Mouse (Mus musculus) forebrain, embryonic 16.5 days (tissue): ENCODE results near the gene Htr6. TPM values are rescaled to one million over a fixed set of nuclear protein-coding genes. Genes with fewer than 3 reads are reported as not detected.

Source experiments
- ATAC-seq: fragments of 200-750 bp; cut with Nextera tagmentation; 2 replicates; pipeline ENCODE4 v1.8.0; 2017; ENCODE audit warnings: mild to moderate bottlenecking, moderate library complexity
- H3K27ac ChIP-seq: fragments of 300-500 bp; sonication (generic); 2 replicates; pipeline ENCODE4 v1.5.1; 2014; ENCODE audit warnings: low read length, control low read depth
- H3K27me3 ChIP-seq: fragments of 300-500 bp; sonication (generic); replicated peaks from 2 replicates; pipeline ENCODE4 v1.6.1; 2014; ENCODE audit warnings: low read length; ENCODE audit not compliant: control insufficient read depth, insufficient read depth
- H3K36me3 ChIP-seq: fragments of 300-500 bp; sonication (generic); 2 replicates; pipeline ENCODE4 v1.6.1; 2014; ENCODE audit not compliant: control insufficient read depth, insufficient read depth
- H3K4me1 ChIP-seq: fragments of 300-500 bp; sonication (generic); replicated peaks from 2 replicates; pipeline ENCODE4 v1.6.1; 2014; ENCODE audit warnings: low read length; ENCODE audit not compliant: control insufficient read depth, insufficient read depth
- H3K4me2 ChIP-seq: fragments of 300-500 bp; sonication (generic); 2 replicates; pipeline ENCODE4 v1.6.1; 2014; ENCODE audit warnings: mild to moderate bottlenecking, low read length, control low read depth
- H3K4me3 ChIP-seq: fragments of 300-500 bp; sonication (generic); replicated peaks from 2 replicates; pipeline ENCODE4 v1.5.1; 2014; ENCODE audit warnings: mild to moderate bottlenecking, low read length, control low read depth
- H3K9ac ChIP-seq: fragments of 300-500 bp; sonication (generic); replicated peaks from 2 replicates; pipeline ENCODE4 v1.6.1; 2014; ENCODE audit warnings: low read depth, low read length, control low read depth
- H3K9me3 ChIP-seq: fragments of 300-500 bp; sonication (generic); 2 replicates; pipeline ENCODE4 v1.6.1; 2016; ENCODE audit warnings: low read length; ENCODE audit not compliant: control insufficient read depth
- WGBS: fragments of 180-500 bp; shearing (Covaris S2); extraction: QIAGEN DNeasy Blood & Tissue Kit; methylation state at CpG from one replicate; pipeline ENCODE4 v1.1.7; 2014; 5-methylcytosine and 5-hydroxymethylcytosine counted together
- polyA plus RNA-seq: library from polyadenylated mRNA; unstranded; fragments of >200 nt; fragmentation: Nextera tagmentation; extraction: Ambion mirVana; gene quantifications from 2 replicates; pipeline ENCODE4 v1.2.1, GENCODE M21; 2015

Gene Htr6
- polyA plus RNA-seq, 1 experiment from 2014 or later, result 0.60 TPM

DNA sequence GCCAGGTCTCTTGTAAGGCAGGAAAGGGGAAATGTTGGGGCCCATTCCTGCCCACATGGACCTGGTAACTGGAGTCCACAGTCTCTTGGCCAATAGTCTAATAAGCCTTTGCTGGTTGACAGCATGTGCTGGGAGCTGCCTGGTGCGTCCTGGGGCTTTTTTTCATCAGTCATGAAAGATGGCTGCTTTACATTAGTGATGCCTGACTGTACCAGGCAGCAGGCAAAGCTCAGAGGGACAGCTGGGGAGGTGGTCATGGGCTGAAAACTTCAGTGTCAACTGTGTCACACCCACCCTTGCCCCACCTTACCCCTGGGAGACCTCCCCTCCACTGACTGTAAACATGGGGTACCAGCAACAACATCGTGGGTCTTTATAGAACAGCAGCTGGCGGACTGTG lies 19.6 kb downstream of the Htr6 start:
- ATAC-seq, result 0 out of 2 replicates have a peak, but pooled peaks have one; percentile 7
- Histone ChIP-seq H3K9ac (no peak overlapping the region), H3K9me3 (no peaks in the 10 kb centered on the region), H3K4me3 (no peak overlapping the region), H3K36me3 (no peaks in the 10 kb centered on the region), H3K4me2 (no peak overlapping the region), H3K4me1 (peaks cover 30% of the 10 kb centered on the region), H3K27me3 (0 out of 2 replicates have a peak, but pooled peaks cover 4% of the 10 kb centered on the region), H3K27ac (peak overlapping the region; percentile 6; the same call in 1 of the 2 replicates)
- 53% methylated on average over 3 of the region's 3 CpGs for whole genome bisulfite sequencing

DNA sequence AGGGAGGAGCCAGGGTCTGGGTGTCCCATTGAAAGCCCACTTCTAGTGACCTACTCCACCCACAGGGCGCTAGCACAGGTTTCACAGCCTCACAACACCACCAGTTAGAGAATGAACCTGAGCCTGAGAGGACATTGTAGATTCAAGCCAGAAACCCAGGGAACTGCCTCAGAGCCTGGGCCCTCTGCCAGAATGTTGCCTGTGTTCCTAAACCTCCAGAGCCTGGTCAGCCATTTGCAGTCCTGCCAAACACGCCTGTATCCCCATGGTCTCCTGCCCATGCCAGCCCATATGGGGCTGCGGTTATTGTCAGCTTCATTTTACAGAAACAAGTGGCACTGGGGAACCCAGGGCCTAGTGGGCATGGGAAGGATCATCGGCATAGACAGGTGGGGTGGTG lies 20.0 kb downstream of the Htr6 start:
- no peak overlapping the region for H3K4me3 ChIP-seq
- H3K36me3 ChIP-seq, result no peaks in the 10 kb centered on the region
- no peak overlapping the region for H3K4me2 ChIP-seq
- H3K27me3 ChIP-seq, result 0 out of 2 replicates have a peak, but pooled peaks cover 4% of the 10 kb centered on the region
- H3K27ac ChIP-seq, result peak overlapping the region; percentile 58; the same call in 1 of the 2 replicates
- peaks cover 30% of the 10 kb centered on the region for H3K4me1 ChIP-seq
- ATAC-seq, result peak; percentile 43
- H3K9me3 ChIP-seq, result no peaks in the 10 kb centered on the region
- no peak overlapping the region for H3K9ac ChIP-seq
- 30% methylated on average over 4 of the region's 4 CpGs for WGBS

DNA sequence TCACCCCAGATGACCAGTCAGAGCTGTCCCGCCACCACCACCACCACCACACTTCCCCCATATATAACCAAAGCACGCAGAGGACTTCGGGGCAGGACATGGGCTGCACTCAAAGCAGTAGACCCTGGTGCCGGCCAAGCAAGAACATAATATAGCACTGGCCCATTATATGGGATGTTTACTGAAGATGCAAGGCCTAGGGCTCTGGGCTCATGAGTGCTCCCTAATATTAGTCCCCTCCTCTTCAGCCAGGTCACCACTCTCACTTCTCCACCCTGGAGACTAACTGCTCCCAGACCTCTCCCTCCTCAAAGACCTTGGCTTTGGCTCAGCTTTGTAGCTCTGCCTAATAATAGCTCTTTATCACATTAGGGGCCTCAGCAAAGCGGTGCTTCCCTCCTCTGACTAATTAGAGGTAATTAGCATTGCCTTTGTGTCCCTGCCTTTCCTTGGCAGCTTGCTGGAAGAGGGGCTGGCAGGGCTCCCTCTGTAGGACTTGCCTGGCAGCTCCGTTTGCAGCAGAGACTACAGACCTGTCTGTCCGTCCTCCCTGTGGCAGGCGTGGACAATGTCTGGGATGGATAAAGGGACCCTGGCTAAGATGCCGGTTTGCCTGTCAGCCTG lies 21.0 kb downstream of the Htr6 start:
- H3K9ac ChIP-seq, result no peak overlapping the region; the same call in 1 of the 2 replicates
- H3K4me2 ChIP-seq, result no peak overlapping the region
- 27% methylated on average over 9 of the region's 9 CpGs for WGBS
- no peaks in the 10 kb centered on the region for H3K9me3 ChIP-seq
- peak; percentile 87 for ATAC-seq
- no peaks in the 10 kb centered on the region for H3K36me3 ChIP-seq
- H3K4me1 ChIP-seq, result peaks cover 30% of the 10 kb centered on the region
- H3K4me3 ChIP-seq, result no peak overlapping the region
- peak overlapping the region; percentile 58 for H3K27ac ChIP-seq
- H3K27me3 ChIP-seq, result 0 out of 2 replicates have a peak, but pooled peaks cover 4% of the 10 kb centered on the region

DNA sequence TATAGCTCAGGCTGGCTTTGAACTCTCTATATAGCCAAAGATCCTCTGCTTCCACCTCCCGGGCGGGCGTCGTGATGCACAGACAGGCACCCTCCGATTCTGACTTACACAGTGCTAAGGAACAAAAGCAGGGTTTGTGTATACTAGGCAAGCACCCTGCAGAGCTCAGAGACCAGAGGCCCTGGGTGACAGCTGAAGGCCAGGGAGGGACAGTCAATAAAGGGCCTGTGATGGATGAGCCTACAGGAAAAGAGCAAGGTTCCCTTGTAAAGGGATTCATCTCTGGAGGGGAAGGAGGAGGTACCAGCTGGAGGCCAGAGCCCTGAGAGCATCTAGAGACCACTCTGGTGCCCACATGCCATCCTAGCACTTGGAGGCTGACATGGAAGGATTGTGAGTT lies 22.0 kb downstream of the Htr6 start:
- ATAC-seq, result no peak
- Histone ChIP-seq H3K9me3 (no peaks in the 10 kb centered on the region), H3K4me3 (no peak overlapping the region), H3K9ac (no peak overlapping the region), H3K4me2 (no peak overlapping the region), H3K4me1 (peaks cover 30% of the 10 kb centered on the region), H3K27ac (no peak overlapping the region), H3K36me3 (no peaks in the 10 kb centered on the region), H3K27me3 (0 out of 2 replicates have a peak, but pooled peaks cover 4% of the 10 kb centered on the region)
- WGBS, result 73% methylated on average over 5 of the region's 5 CpGs

DNA sequence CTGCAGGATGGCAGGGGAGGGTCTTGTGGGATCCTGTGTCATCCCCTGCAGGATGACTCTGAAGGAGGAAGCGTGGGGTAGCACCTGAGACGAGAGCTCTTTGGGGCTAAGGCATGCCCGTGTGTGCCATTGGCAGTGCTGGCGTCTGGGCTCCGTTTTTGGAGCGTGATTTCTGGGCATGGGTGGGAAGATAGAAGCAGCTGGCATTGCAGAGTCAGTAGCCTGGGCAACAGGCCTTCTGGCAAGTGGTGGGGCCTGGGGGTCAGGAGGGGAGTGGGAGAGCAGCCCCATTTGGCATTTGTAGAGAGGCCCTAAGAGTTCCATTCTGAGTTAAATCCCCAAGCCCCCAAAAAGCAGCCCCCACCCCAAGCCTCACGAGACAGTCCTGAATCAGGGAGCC lies 22.6 kb downstream of the Htr6 start:
- H3K4me3 ChIP-seq, result no peak overlapping the region
- H3K4me1 ChIP-seq, result peaks cover 30% of the 10 kb centered on the region
- H3K9me3 ChIP-seq, result no peaks in the 10 kb centered on the region
- H3K9ac ChIP-seq, result no peak overlapping the region
- H3K4me2 ChIP-seq, result no peak overlapping the region
- ATAC-seq, result no peak
- H3K36me3 ChIP-seq, result no peaks in the 10 kb centered on the region
- WGBS, result 64% methylated on average over 7 of the region's 7 CpGs
- no peaks in the 10 kb centered on the region for H3K27me3 ChIP-seq
- H3K27ac ChIP-seq, result no peak overlapping the region

DNA sequence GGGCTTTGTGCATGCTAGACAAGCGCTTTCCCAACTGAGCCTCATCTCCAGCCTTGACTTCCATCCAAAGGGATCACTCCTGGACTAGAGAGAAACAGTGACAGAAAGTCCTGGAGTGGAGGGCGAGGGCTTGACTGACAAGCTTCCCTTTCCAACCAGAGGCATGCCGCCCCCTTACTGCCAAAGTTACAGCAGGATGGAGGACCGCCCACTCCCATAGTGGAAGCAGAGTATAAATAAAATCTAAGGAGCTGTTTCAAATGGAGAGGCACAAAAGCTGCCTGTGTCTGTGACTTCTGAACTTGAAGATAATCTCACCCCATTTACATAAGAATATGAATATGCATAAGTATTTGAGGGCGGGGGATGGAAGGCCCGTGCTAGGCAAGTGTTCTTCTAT lies 26.9 kb downstream of the Htr6 start:
- Histone ChIP-seq H3K36me3 (no peaks in the 10 kb centered on the region), H3K27ac (no peak overlapping the region), H3K9me3 (no peaks in the 10 kb centered on the region), H3K27me3 (no peaks in the 10 kb centered on the region), H3K4me2 (no peak overlapping the region), H3K4me1 (peaks cover 7% of the 10 kb centered on the region; the same call in 1 of the 2 replicates), H3K4me3 (no peak overlapping the region), H3K9ac (no peak overlapping the region)
- WGBS, result 58% methylated on average over 6 of the region's 6 CpGs
- ATAC-seq, result no peak

DNA sequence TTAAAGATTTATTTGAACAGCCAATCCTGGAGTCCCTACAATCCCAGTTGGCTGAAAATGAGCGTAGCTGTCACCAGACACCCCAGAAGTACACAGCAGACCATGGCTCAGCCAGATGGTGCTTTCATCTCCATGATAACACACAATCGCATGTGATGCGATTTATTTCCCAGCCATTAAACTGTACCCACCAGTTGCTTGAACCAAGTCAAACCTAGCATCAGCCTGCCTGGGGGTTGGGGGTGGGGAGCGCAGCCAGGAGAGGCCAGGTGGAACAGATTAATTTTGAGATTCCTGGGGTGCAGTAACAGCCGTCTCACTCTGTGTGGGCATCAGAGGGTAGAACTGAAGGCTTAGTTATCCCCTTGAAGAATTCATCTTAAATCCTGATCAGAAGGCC lies 29.0 kb downstream of the Htr6 start:
- Histone ChIP-seq H3K4me2 (no peak overlapping the region), H3K27ac (no peak overlapping the region), H3K36me3 (no peaks in the 10 kb centered on the region), H3K9ac (no peak overlapping the region), H3K4me1 (no peaks in the 10 kb centered on the region), H3K9me3 (no peaks in the 10 kb centered on the region), H3K4me3 (no peak overlapping the region), H3K27me3 (no peaks in the 10 kb centered on the region)
- WGBS, result 57% methylated on average over 5 of the region's 5 CpGs
- ATAC-seq, result no peak

DNA sequence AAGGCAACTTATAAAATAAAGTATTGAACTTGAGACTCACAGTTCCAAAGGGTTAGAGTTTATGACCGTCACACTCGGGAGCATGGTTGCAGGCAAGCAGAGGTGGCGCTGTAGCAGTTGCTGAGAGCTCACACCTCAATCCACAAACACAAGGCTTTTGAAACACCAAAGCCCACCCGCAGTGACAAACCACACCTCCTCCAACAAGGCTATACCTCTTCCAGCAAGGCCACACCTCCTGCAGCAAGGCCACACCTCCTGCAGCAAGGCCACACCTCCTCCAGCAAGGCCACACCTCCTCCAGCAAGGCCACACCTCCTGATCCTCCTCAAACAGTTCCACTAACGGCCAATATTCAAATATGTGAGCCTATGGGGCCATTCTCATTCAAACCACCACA lies 30.8 kb downstream of the Htr6 start:
- Histone ChIP-seq H3K27me3 (no peaks in the 10 kb centered on the region), H3K4me1 (peaks cover 14% of the 10 kb centered on the region)
- 94% methylated on average over 5 of the region's 5 CpGs for WGBS

DNA sequence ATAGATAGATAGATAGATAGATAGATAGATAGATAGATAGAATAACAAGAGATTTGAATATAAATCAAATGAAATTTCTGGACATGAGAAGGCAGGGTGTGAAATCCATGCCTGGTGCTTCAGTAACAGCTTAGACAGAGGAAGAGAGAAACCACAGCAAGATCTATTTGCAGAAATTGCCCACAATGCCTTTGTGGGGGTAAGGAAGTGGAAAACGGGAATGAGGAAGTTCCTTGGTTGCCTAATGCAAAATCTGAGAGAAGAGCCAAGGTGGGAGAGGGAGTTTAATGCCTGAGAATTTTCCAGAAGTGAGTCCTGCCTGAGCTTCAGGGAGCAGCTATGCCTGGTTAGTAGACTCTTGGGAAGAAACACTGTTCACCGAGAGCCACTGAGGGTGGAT lies 31.8 kb downstream of the Htr6 start:
- Histone ChIP-seq H3K4me1 (peaks cover 23% of the 10 kb centered on the region), H3K27ac (no peak overlapping the region), H3K4me2 (no peak overlapping the region), H3K9me3 (no peaks in the 10 kb centered on the region), H3K9ac (no peak overlapping the region), H3K27me3 (no peaks in the 10 kb centered on the region), H3K4me3 (no peak overlapping the region), H3K36me3 (no peaks in the 10 kb centered on the region)
- WGBS, result 88% methylated on average over 2 of the region's 2 CpGs
- no peak for ATAC-seq

More for the DNA sequence above, 30.8 kb downstream of the Htr6 start:
- Histone ChIP-seq H3K27ac (no peak overlapping the region), H3K36me3 (no peaks in the 10 kb centered on the region), H3K4me3 (no peak overlapping the region), H3K4me2 (no peak overlapping the region), H3K9ac (no peak overlapping the region), H3K9me3 (no peaks in the 10 kb centered on the region)
- no peak for ATAC-seq

DNA sequence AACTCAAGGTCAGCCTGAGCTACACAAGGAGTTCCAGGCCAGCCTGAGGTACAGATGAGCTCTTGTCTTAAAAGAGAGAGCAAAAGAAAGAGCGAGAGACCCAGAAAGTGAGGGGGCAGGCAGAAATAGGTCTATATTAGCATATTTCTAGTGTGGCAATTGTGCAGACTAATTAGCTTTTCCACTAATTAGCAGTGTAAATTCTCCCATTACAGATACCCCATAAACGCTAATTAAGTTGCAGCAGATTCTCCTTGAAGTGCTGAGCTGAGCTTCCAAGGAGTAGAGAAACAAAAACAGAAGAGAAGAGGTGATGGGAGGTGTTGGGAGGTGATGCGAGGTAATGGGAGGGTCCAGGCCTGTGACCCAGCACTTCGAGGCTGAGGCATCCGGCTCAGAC lies 32.8 kb downstream of the Htr6 start:
- no peak for ATAC-seq
- Histone ChIP-seq H3K27me3 (no peaks in the 10 kb centered on the region), H3K4me3 (no peak overlapping the region), H3K27ac (no peak overlapping the region), H3K36me3 (no peaks in the 10 kb centered on the region), H3K9ac (no peak overlapping the region), H3K4me1 (peaks cover 33% of the 10 kb centered on the region), H3K4me2 (no peak overlapping the region), H3K9me3 (no peaks in the 10 kb centered on the region)
- 24% methylated on average over 5 of the region's 5 CpGs for WGBS
